Mouse (Mus musculus) left cerebral cortex, adult 11 months (tissue): ENCODE measurements around the gene Cd2.

Source experiments
- DNase-seq: peaks from one replicate; pipeline ENCODE4 v3.0.0; 2022; ENCODE audit warnings: low spot score

The Cd2 gene

GRCm38 (mm10) chr3:101274794-101275193 is 12.9 kb downstream of the Cd2 start:
- DNase-seq: no peak

GRCm38 (mm10) chr3:101274041-101274770 is 13.5 kb downstream of the Cd2 start:
- DNase-seq: no peak

DNA sequence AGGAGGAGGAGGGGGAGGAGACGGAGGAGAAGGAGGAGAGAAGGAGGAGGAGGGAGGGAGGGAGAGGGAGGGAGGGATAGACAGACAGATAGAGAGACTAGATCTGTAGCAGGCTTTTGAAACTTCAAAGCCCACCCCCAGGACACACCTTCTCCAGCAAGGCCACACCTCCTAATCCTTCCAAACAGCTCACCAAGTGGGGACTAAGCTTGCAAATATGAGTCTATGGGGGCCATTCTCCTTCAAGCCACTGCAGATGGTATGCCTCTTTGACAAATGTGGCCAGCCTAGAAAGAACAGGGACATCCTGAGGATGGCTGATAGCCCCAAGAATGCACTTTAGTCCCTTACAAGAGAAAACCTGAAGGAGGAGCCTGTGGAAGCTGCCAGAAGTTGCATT is 15.6 kb downstream of the Cd2 start:
- DNase-seq: no peak

GRCm38 (mm10) chr3:101270833-101271232 is 16.9 kb downstream of the Cd2 start:
- DNase-seq: no peak

GRCm38 (mm10) chr3:101268361-101268760 is 19.4 kb downstream of the Cd2 start:
- DNase-seq: no peak

DNA sequence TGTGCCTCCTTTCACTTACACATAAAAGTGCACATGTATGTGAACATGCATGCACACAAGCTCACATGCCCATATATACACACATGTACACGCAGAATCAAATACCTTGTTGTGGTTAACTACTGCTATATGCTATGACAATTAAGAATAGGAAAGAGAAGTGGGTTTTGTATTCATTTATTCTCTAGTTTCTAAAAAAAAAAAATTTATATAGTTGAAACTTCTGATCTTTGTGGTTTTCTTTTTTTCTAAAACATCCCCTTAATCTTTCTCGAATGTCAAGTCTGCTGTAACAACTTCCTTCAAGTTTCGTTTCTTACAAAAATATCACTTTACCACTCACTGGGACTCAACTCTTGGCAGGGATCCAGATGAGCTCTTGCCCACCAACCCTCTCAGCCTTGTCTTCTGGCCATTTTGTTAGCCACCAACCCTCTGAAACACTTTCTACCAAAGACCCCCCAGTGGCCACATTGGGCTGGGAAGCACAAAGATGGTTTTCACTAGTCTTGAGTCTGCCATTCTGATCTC is 22.1 kb downstream of the Cd2 start:
- no peak for DNase-seq

GRCm38 (mm10) chr3:101258976-101259375 is 28.8 kb downstream of the Cd2 start:
- DNase-seq: no peak

DNA sequence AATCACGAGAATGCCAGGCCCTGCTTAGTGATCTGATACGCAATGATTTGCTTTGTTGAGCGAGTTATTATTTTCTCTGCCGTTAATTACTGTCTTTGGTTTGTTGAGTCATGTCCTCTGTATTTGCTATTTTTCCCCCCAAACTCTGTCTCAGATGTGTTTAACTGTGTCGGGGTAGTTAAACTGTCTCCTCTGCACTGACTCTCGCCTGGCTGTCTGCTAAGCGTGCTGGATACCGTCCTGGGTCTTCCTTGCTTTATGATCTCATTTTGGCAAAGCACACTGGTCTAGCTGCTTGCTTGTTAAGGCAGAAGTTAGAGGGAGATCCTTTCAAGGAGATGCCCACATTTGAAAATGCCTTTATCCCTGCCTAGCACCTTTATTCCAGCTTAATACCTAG is 31.6 kb downstream of the Cd2 start:
- no peak for DNase-seq

DNA sequence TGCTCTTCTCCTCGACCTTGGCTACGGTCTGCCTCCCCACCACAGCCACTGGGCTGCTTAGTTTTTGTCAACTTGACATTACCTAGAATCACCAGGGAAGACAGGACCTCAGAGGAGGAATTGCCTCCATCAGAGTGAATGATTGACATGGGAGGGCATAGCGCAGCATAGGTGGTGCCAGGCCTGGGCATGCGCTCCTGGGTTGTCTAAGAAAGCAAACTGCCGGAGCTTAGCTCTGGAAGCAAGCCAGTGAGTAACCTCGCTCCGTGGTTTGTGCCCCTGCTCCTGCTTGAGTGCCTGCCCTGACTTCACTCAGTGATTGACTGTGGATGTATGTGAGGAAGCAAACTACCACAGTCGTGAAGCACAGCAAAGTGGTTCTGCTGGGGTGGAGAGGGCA is 35.6 kb downstream of the Cd2 start:
- no peak for DNase-seq

DNA sequence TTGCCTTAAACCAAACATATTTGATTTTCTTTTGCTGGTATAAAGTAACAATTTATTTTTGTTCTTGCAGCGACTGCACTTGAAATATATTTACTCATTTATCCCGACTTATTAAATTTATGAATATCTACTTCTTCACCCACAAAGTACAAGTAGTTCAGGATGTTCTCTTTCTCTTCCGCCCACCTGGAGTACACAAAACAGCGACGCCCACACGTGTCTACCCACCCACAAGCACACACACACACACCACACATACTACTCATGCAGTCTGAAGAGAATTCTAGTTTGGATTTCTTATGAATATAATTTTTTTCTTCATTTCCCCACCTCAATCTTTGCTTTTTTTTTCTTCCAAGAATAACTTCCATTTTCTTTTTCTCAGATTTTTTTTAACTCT is 37.9 kb downstream of the Cd2 start:
- no peak for DNase-seq

- no peak for DNase-seq
Measured at GRCm38 (mm10) chr3:101245212-101245611, 42.5 kb downstream of the Cd2 start.

- no peak for DNase-seq
Measured at GRCm38 (mm10) chr3:101243002-101243401, 44.7 kb downstream of the Cd2 start.

- DNase-seq: no peak
Measured at GRCm38 (mm10) chr3:101241866-101242265, 45.9 kb downstream of the Cd2 start.

- DNase-seq: no peak
Measured at GRCm38 (mm10) chr3:101240859-101241258, 46.9 kb downstream of the Cd2 start.

- DNase-seq: no peak
Measured at GRCm38 (mm10) chr3:101239236-101239635, 48.5 kb downstream of the Cd2 start.

- no peak for DNase-seq
Measured at GRCm38 (mm10) chr3:101238695-101239094, 49.0 kb downstream of the Cd2 start.

DNA sequence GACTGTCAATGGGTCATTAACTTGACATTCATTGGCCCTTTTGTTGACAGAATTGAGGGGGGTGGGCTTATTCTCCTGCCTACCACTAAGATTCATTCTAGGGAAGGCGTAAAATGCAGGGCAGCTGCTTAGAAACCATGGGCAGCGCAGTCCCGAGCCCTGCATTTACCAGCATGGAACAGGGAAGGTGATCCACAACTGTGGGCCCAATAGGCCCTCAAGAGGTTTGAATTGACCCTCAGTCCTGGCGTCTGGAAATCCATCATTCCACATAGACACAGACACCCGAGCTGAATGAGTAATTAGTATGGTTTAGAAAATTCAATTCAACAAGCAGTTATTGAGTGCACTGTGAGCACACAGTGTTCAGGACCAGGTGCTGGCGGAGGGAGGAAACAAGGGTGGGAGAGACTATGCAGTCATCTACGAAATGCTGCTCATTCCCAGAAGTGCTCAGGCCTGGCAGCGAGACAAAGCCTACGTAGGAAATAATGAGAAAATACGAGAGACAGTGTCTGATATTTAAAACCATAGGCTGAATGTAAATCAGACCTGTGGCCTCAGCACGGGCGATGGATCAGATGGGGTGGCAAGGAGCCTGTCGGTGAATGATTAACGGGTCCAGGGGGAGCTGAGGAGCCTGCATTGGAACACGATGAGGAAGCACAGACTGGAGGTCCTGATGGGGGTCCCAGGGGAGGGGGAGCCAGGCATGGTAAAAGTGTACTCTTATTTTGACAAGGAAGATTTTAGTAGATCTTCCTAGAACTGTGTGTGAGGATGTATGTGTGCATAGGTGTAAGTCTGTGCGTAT is 50.5 kb downstream of the Cd2 start:
- DNase-seq: no peak

- no peak for DNase-seq
Measured at GRCm38 (mm10) chr3:101236261-101236660, 51.5 kb downstream of the Cd2 start.

GRCm38 (mm10) chr3:101235321-101235720 is 52.4 kb downstream of the Cd2 start:
- DNase-seq: no peak

DNA sequence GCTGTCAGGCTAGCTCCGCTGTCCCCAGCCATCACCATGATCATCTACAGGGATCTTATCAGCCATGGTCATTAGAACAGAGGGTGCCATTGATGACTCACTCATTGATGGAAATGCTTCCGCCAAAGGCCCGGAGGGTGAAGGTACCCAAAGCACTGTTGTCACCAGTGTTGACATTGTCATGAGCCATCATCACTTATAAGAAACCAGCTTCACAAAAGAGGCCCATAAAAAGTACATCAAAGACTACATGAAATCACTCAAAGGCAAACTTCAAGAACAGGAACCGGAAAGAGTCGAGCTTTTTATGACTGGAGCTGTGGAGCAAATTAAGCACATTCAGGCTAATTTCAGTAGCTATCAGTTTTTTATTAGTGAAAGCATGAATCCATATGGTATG is 54.3 kb downstream of the Cd2 start:
- no peak for DNase-seq

DNA sequence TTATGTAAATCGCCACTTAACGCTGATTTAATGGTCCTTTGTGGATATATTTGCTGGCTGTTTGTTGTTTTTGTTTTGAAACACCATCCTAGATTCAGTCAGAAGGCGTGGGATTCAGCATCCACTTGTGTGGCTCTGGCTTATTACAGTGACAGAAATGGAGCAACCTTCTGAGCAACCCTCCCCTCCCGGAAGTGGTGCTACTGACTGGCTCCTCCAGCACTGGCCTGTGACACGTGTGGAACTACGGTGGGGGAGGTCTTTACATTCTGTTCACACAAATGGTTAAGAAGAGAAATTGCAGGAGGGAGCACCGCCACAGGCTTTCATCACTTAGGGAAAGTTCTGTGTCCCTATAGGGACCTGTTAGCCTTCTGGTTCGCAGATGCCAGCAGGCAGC is 55.2 kb downstream of the Cd2 start:
- no peak for DNase-seq

- DNase-seq: no peak
Measured at GRCm38 (mm10) chr3:101230201-101230600, 57.5 kb downstream of the Cd2 start.

DNA sequence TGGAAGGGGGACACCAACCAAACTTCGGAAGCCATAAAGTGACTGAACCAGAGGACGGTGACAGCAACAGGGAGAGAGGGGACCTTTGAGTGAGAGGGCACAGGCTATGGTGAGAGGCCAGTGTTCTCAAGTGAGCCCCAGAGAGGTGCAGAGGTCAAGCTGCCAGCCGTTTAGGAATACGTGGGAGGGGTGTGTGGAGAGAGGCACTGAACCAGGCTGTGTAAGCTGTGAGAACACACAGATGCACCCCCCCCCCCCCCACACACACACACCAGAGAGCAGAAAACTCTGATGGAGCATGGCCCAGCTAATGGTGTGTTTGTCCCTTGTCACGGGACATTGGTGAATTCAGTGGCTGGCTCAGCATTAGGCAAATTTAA is 58.2 kb downstream of the Cd2 start:
- no peak for DNase-seq
